Mouse (Mus musculus) liver, embryonic 14.5 days (tissue): Measurements from ENCODE around the gene Cspg4. TPM values are rescaled to one million over a fixed set of nuclear protein-coding genes. Genes with fewer than 3 reads are reported as not detected.

Source experiments
- ATAC-seq: fragments of 200-750 bp; cut with Nextera tagmentation; 2 replicates; pipeline ENCODE4 v1.8.0; 2017; ENCODE audit warnings: moderate number of reproducible peaks, mild to moderate bottlenecking, moderate library complexity; ENCODE audit not compliant: insufficient read depth
- DNase-seq, 3 experiments: peaks; one replicate each; pipeline ENCODE4 v3.0.0-alpha.2; 2012 to 2013; ENCODE audit warnings: low read depth in 3 of 3, low spot score in 3 of 3
- H3K27ac ChIP-seq: fragments of 300-500 bp; sonication (generic); 2 replicates; pipeline ENCODE4 v1.5.1; 2014; ENCODE audit warnings: moderate library complexity, mild to moderate bottlenecking, control low read depth, inconsistent platforms
- H3K27me3 ChIP-seq: fragments of 300-500 bp; sonication (generic); 2 replicates; pipeline ENCODE4 v1.6.1; 2014; ENCODE audit warnings: mild to moderate bottlenecking, low read length, moderate library complexity; ENCODE audit not compliant: control insufficient read depth, insufficient read depth
- H3K36me3 ChIP-seq: fragments of 300-500 bp; sonication (generic); replicated peaks from 2 replicates; pipeline ENCODE4 v1.6.1; 2014; ENCODE audit warnings: low read depth; ENCODE audit not compliant: control insufficient read depth, insufficient read depth
- H3K4me1 ChIP-seq, 2 experiments: fragments of 200-500 bp in 1 of 2; fragments of 300-500 bp in 1 of 2; sonication (generic) in 1 of 2; replicated peaks; 2 replicates each; pipeline ENCODE4 v1.6.1; 2012 to 2014; ENCODE audit warnings: antibody characterized with exemption in 1 of 2, inconsistent platforms in 1 of 2, low read length in 1 of 2; ENCODE audit not compliant: control insufficient read depth in 2 of 2, insufficient read depth in 2 of 2
- H3K4me2 ChIP-seq: fragments of 300-500 bp; sonication (generic); 2 replicates; pipeline ENCODE4 v1.6.1; 2014; ENCODE audit warnings: low read depth, mild to moderate bottlenecking, control low read depth, moderate library complexity
- H3K4me3 ChIP-seq, 2 experiments: fragments of 200-500 bp in 1 of 2; fragments of 300-500 bp in 1 of 2; sonication (generic) in 1 of 2; 2 replicates each; pipeline ENCODE4 v1.5.1; 2012 to 2014; ENCODE audit warnings: low read depth in 2 of 2, low read length in 2 of 2, mild to moderate bottlenecking in 2 of 2, control low read depth in 1 of 2, inconsistent platforms in 1 of 2, moderate library complexity in 1 of 2; ENCODE audit not compliant: insufficient read depth in 1 of 2
- H3K9ac ChIP-seq: fragments of 300-500 bp; sonication (generic); replicated peaks from 2 replicates; pipeline ENCODE4 v1.6.1; 2014; ENCODE audit warnings: mild to moderate bottlenecking, control low read depth, moderate library complexity
- H3K9me3 ChIP-seq: fragments of 300-500 bp; sonication (generic); 2 replicates; pipeline ENCODE4 v1.6.1; 2016; ENCODE audit warnings: low read length, mixed read lengths; ENCODE audit not compliant: control insufficient read depth
- CTCF ChIP-seq: IDR thresholded peaks from 2 replicates; pipeline ENCODE4 v1.5.1; 2016; ENCODE audit warnings: antibody characterized with exemption, low read depth, control low read depth
- EP300 ChIP-seq: IDR thresholded peaks from 2 replicates; pipeline ENCODE4 v1.6.1; 2016; ENCODE audit warnings: antibody characterized with exemption, low read depth
- WGBS: fragments of 180-500 bp; shearing (Covaris S2); extraction: QIAGEN DNeasy Blood & Tissue Kit; methylation state at CpG from one replicate; pipeline ENCODE4 v1.1.7; 2014; ENCODE audit not compliant: insufficient replicate concordance; 5-methylcytosine and 5-hydroxymethylcytosine counted together
- polyA plus RNA-seq, 2 experiments: library from polyadenylated mRNA; depleted of rRNA in 1 of 2; stranded (reverse) in 1 of 2; unstranded in 1 of 2; fragments of >200 nt; fragmentation: Nextera tagmentation in 1 of 2; extraction: Ambion mirVana in 1 of 2; gene quantifications; 2 replicates each; pipeline versions ENCODE4 v1.2.1 to v1.2.3; 2012 to 2014

Gene Cspg4
- polyA plus RNA-seq, 2 experiments: 0.08 to 0.16 TPM

DNA sequence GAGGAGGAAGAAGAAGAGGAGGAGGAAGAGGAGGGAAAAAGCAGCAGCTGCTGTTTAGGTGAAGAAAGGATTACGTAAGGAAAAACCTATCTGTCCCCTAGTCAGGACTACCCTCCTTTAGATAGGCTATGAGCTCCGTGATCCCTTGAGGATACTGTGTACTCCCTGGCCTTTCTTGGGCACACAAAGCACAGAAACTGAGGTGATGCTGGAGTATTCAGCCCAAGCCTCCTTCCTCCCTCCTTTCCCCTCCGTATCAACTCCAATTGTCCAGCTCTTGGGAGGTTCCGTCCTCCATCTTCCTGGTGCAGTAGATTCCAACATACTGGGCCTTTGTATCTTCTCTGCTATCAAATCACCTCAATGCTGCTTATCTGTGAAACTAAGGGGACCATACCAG, 57.9 kb downstream of the Cspg4 start:
- WGBS: 64% methylated on average over 4 of the region's 4 CpGs
- H3K9me3 ChIP-seq: no peaks in the 10 kb centered on the region
- ATAC-seq (no peak), DNase-seq (no peak)
- H3K36me3 ChIP-seq: no peaks in the 10 kb centered on the region
- no peaks in the 10 kb centered on the region for H3K27me3 ChIP-seq
- H3K4me3 ChIP-seq: no peak overlapping the region
- H3K9ac ChIP-seq: no peak overlapping the region
- H3K4me2 ChIP-seq: no peak overlapping the region
- H3K27ac ChIP-seq: no peak overlapping the region
- no peak for TF ChIP-seq CTCF
- no peak for TF ChIP-seq EP300
- H3K4me1 ChIP-seq: peaks cover 0 to 4% of the 10 kb centered on the region in 2 experiments; a peak in 1 of 4 replicates

- Histone ChIP-seq H3K4me1 (peaks cover 0 to 4% of the 10 kb centered on the region in 2 experiments; a peak in 1 of 4 replicates), H3K27me3 (no peaks in the 10 kb centered on the region; the same call in 1 of the 2 replicates), H3K9ac (no peak overlapping the region), H3K27ac (no peak overlapping the region), H3K4me3 (0 out of 4 replicates have a peak overlapping the region, but pooled peaks of 1 of the 2 experiments have one; percentile 6), H3K4me2 (peak overlapping the region; percentile 33), H3K9me3 (no peaks in the 10 kb centered on the region), H3K36me3 (no peaks in the 10 kb centered on the region)
- WGBS: 59% methylated on average over 8 of the region's 8 CpGs
- no peak for ATAC-seq
- TF ChIP-seq CTCF (no peak), EP300 (no peak)
- no peak for DNase-seq
Observed at GRCm38 (mm10) chr9:56923841-56924650, 59.2 kb downstream of the Cspg4 start.

GRCm38 (mm10) chr9:56924651-56925027, 59.8 kb downstream of the Cspg4 start:
- DNase-seq (no peak), ATAC-seq (no peak)
- Histone ChIP-seq H3K36me3 (no peaks in the 10 kb centered on the region), H3K27ac (no peak overlapping the region), H3K9ac (no peak overlapping the region), H3K4me2 (peak overlapping the region; percentile 33), H3K27me3 (no peaks in the 10 kb centered on the region; the same call in 1 of the 2 replicates), H3K9me3 (no peaks in the 10 kb centered on the region), H3K4me3 (peak overlapping the region in 1 of 2 experiments; percentile 6; a peak in 1 of 4 replicates), H3K4me1 (peaks cover 0 to 4% of the 10 kb centered on the region in 2 experiments; a peak in 1 of 4 replicates)
- WGBS: 15% methylated on average over 7 of the region's 7 CpGs
- TF ChIP-seq CTCF (no peak), EP300 (no peak)

DNA sequence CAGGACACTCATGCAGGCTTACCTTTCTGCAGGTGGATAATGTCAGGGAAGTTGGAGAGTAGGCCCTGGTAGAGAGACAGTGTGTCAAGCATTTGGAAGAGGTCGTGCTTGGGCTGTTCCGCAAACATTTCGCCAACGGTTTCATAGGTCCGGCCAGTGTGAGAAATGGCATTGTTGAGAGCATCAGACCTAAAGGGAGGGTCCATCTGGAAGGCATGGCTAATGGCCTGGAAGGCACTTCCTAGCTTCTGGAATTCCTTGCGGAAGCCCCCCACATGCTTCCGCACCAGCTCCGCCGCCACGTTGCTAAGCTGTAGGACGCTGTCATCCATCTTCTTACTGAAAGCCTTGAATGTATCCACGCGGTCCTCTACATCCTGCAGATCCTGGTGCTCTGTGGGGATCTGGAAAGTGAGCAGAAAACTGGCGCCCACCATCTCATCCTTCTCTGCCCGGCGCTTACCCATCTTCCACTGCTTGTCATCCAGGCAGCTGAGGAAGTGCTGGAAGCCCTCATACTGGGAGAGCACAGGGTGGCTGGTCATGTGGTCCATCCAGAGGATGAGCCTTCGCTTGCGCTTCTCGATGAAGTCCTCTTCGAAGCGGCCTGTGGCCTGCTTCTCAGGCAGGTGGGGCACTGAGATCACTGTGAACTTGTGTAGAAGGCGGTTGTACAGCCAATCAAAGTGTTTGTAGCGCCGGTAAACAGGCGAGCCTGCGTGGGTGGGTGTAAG, 60.6 kb downstream of the Cspg4 start:
- H3K27ac ChIP-seq: no peak overlapping the region
- H3K4me3 ChIP-seq: no peak overlapping the region; a peak in 1 of 4 replicates
- H3K4me1 ChIP-seq: peaks cover 0 to 4% of the 10 kb centered on the region in 2 experiments; a peak in 1 of 4 replicates

GRCm38 (mm10) chr9:56926025-56926360, 61.2 kb downstream of the Cspg4 start:
- Histone ChIP-seq H3K27me3 (no peaks in the 10 kb centered on the region; the same call in 1 of the 2 replicates), H3K4me1 (peaks cover 0 to 4% of the 10 kb centered on the region in 2 experiments; a peak in 1 of 4 replicates), H3K4me3 (no peak overlapping the region), H3K27ac (no peak overlapping the region), H3K4me2 (no peak overlapping the region), H3K9me3 (no peaks in the 10 kb centered on the region), H3K9ac (no peak overlapping the region), H3K36me3 (no peaks in the 10 kb centered on the region)
- TF ChIP-seq EP300 (no peak), CTCF (no peak)
- DNase-seq (no peak), ATAC-seq (no peak)
- 81% methylated on average over 10 of the region's 10 CpGs for WGBS

More for the DNA sequence above, 60.6 kb downstream of the Cspg4 start:
- WGBS: 81% methylated on average over 26 of the region's 26 CpGs
- Histone ChIP-seq H3K9me3 (no peaks in the 10 kb centered on the region), H3K4me2 (0 out of 2 replicates have a peak overlapping the region, but pooled peaks have one; percentile 33), H3K9ac (no peak overlapping the region), H3K27me3 (no peaks in the 10 kb centered on the region; the same call in 1 of the 2 replicates), H3K36me3 (no peaks in the 10 kb centered on the region)
- ATAC-seq: no peak
- no peak for TF ChIP-seq EP300
- TF ChIP-seq CTCF: no peak
- DNase-seq: no peak
